Mouse (Mus musculus) MEL (cell line): ENCODE measurements around the gene Zfp991. TPM values are rescaled to one million over a fixed set of nuclear protein-coding genes. Genes with fewer than 3 reads are reported as not detected.
"Not testable (repeated sequence)": the region's sequence is repeated elsewhere in the genome, so short reads cannot be mapped to it uniquely, and the experiment has no call there.

ENCODE experiments used
- DNase-seq: peaks from one replicate; pipeline ENCODE4 v3.0.0; 2011; ENCODE audit warnings: low read depth, low spot score
- H3K27ac ChIP-seq: 2 replicates; pipeline ENCODE4 v1.5.1; 2012; ENCODE audit warnings: low read depth, mild to moderate bottlenecking, control low read depth, low read length, moderate library complexity; ENCODE audit not compliant: control insufficient read depth
- H3K27me3 ChIP-seq, 2 experiments: fragments of 150-350 bp in 1 of 2; sonication (generic) in 1 of 2; 2 replicates each; pipeline ENCODE4 v1.6.1; 2012; ENCODE audit warnings: low read length in 2 of 2, mild to moderate bottlenecking in 2 of 2, improper control_type of control experiment in 1 of 2, moderate library complexity in 1 of 2; ENCODE audit not compliant: insufficient read depth in 2 of 2, control insufficient read depth in 1 of 2
- H3K36me3 ChIP-seq, 2 experiments: 2 replicates each; pipeline ENCODE4 v1.6.1; 2012 to 2014; ENCODE audit warnings: low read length in 2 of 2, improper control_type of control experiment in 1 of 2, inconsistent platforms in 1 of 2, mild to moderate bottlenecking in 1 of 2; ENCODE audit not compliant: insufficient read depth in 2 of 2, control insufficient read depth in 1 of 2
- H3K4me1 ChIP-seq, 2 experiments: fragments of 150-350 bp in 1 of 2; sonication (generic) in 1 of 2; 2 replicates each; pipeline ENCODE4 v1.6.1; 2012; ENCODE audit warnings: low read length in 2 of 2, improper control_type of control experiment in 1 of 2, mild to moderate bottlenecking in 1 of 2; ENCODE audit not compliant: insufficient read depth in 2 of 2, control insufficient read depth in 1 of 2
- H3K4me3 ChIP-seq, 2 experiments: fragments of 150-350 bp in 1 of 2; sonication (generic) in 1 of 2; 2 replicates each; pipeline ENCODE4 v1.5.1; 2012; ENCODE audit warnings: low read depth in 2 of 2, low read length in 2 of 2, mild to moderate bottlenecking in 2 of 2, moderate library complexity in 2 of 2, control low read depth in 1 of 2, improper control_type of control experiment in 1 of 2; ENCODE audit not compliant: control insufficient read depth in 1 of 2, insufficient read depth in 1 of 2
- H3K79me2 ChIP-seq: 2 replicates; pipeline ENCODE4 v1.6.1; 2012; ENCODE audit warnings: mild to moderate bottlenecking, low read length, moderate library complexity; ENCODE audit not compliant: control insufficient read depth, poor library complexity, insufficient read depth
- H3K9ac ChIP-seq: 2 replicates; pipeline ENCODE4 v1.6.1; 2012; ENCODE audit warnings: low read depth, mild to moderate bottlenecking, control low read depth, low read length, moderate library complexity; ENCODE audit not compliant: control insufficient read depth, poor library complexity, severe bottlenecking
- H3K9me3 ChIP-seq: fragments of 150-350 bp; sonication (generic); replicated peaks from 2 replicates; pipeline ENCODE4 v1.6.1; 2012; ENCODE audit warnings: mild to moderate bottlenecking, low read length, improper control_type of control experiment, moderate library complexity; ENCODE audit not compliant: insufficient read depth
- polyA plus RNA-seq, 2 experiments: library from polyadenylated mRNA; stranded (reverse) in 1 of 2; unstranded in 1 of 2; fragments of >175 nt in 1 of 2; fragments of >200 nt in 1 of 2; gene quantifications; 2 replicates each; pipeline versions ENCODE4 v1.2.1 to v1.2.4; 2012; ENCODE audit warnings: low replicate concordance in 2 of 2, low read depth in 1 of 2; ENCODE audit not compliant: insufficient read length in 2 of 2, insufficient read depth in 1 of 2, missing spikeins in 1 of 2
- total RNA-seq: library from RNA; depleted of rRNA; stranded (reverse); fragments of 300-350 nt; gene quantifications from 2 replicates; pipeline ENCODE4 v1.2.3, GENCODE M21; 2012

Gene Zfp991
- total and polyA plus RNA-seq, 3 experiments = 1.7 to 1.9 TPM; not detected in 1

- not testable (repeated sequence) for H3K27ac ChIP-seq, H3K4me1 ChIP-seq, DNase-seq, H3K79me2 ChIP-seq, H3K27me3 ChIP-seq, H3K9ac ChIP-seq, H3K36me3 ChIP-seq, H3K4me3 ChIP-seq, H3K9me3 ChIP-seq
Observed at GRCm38 (mm10) chr4:147141757-147142156, 9.9 kb downstream of the Zfp991 start.

GRCm38 (mm10) chr4:147165282-147165681 is 33.4 kb downstream of the Zfp991 start:
- not testable (repeated sequence) for H3K9me3 ChIP-seq, H3K27ac ChIP-seq, DNase-seq, H3K4me3 ChIP-seq, H3K27me3 ChIP-seq, H3K4me1 ChIP-seq, H3K9ac ChIP-seq, H3K79me2 ChIP-seq, H3K36me3 ChIP-seq

GRCm38 (mm10) chr4:147170547-147170946 is 38.7 kb downstream of the Zfp991 start:
- H3K79me2 ChIP-seq, H3K36me3 ChIP-seq, H3K9ac ChIP-seq, H3K9me3 ChIP-seq, DNase-seq, H3K4me1 ChIP-seq, H3K27ac ChIP-seq, H3K27me3 ChIP-seq, H3K4me3 ChIP-seq: not testable (repeated sequence)

GRCm38 (mm10) chr4:147171557-147171956 is 39.7 kb downstream of the Zfp991 start:
- H3K4me3 ChIP-seq, DNase-seq, H3K9ac ChIP-seq, H3K36me3 ChIP-seq, H3K4me1 ChIP-seq, H3K9me3 ChIP-seq, H3K79me2 ChIP-seq, H3K27ac ChIP-seq, H3K27me3 ChIP-seq: not testable (repeated sequence)

- not testable (repeated sequence) for H3K4me3 ChIP-seq, H3K9ac ChIP-seq, H3K27ac ChIP-seq, H3K79me2 ChIP-seq, DNase-seq, H3K4me1 ChIP-seq, H3K27me3 ChIP-seq, H3K9me3 ChIP-seq, H3K36me3 ChIP-seq
Observed at GRCm38 (mm10) chr4:147176279-147176880, 44.5 kb downstream of the Zfp991 start.

GRCm38 (mm10) chr4:147181141-147181685 is 49.4 kb downstream of the Zfp991 start:
- H3K79me2 ChIP-seq, H3K4me1 ChIP-seq, H3K36me3 ChIP-seq, H3K4me3 ChIP-seq, DNase-seq, H3K27me3 ChIP-seq, H3K27ac ChIP-seq, H3K9ac ChIP-seq, H3K9me3 ChIP-seq: not testable (repeated sequence)

- not testable (repeated sequence) for H3K4me3 ChIP-seq, H3K9ac ChIP-seq, H3K9me3 ChIP-seq, H3K36me3 ChIP-seq, H3K4me1 ChIP-seq, H3K27me3 ChIP-seq, DNase-seq, H3K79me2 ChIP-seq, H3K27ac ChIP-seq
Observed at GRCm38 (mm10) chr4:147181969-147182705, 50.3 kb downstream of the Zfp991 start.
